Mouse (Mus musculus) cortical plate, adult 2 months (tissue): ENCODE data around the gene Slc22a17. TPM values are rescaled to one million over a fixed set of nuclear protein-coding genes. Genes with fewer than 3 reads are reported as not detected.

Experiments used
- H3K27ac ChIP-seq: fragments of 200-500 bp; 2 replicates; pipeline ENCODE4 v1.5.1; 2012; ENCODE audit warnings: low read length, control low read depth, inconsistent platforms; ENCODE audit not compliant: insufficient read depth
- H3K4me1 ChIP-seq: fragments of 200-500 bp; 2 replicates; pipeline ENCODE4 v1.6.1; 2011; ENCODE audit warnings: low read length; ENCODE audit not compliant: control insufficient read depth, insufficient read depth
- H3K4me3 ChIP-seq: fragments of 200-500 bp; 2 replicates; pipeline ENCODE4 v1.5.1; 2011; ENCODE audit warnings: mild to moderate bottlenecking, low read length, control low read depth; ENCODE audit not compliant: insufficient read depth
- CTCF ChIP-seq: fragments of 200-500 bp; IDR thresholded peaks from 2 replicates; pipeline ENCODE4 v1.5.1; 2011; ENCODE audit warnings: mild to moderate bottlenecking, control low read depth, low read length; ENCODE audit not compliant: insufficient read depth; ENCODE audit errors: extremely low read depth
- POLR2A ChIP-seq: fragments of 200-500 bp; IDR thresholded peaks from 2 replicates; pipeline ENCODE4 v1.6.1; 2011; ENCODE audit warnings: mild to moderate bottlenecking, low read length, control low read depth; ENCODE audit not compliant: insufficient read depth; ENCODE audit errors: extremely low read depth
- polyA plus RNA-seq: library from polyadenylated mRNA; depleted of rRNA; stranded (reverse); fragments of >200 nt; gene quantifications from 2 replicates; pipeline ENCODE4 v1.2.3, GENCODE M21; 2012

Gene Slc22a17
- polyA plus RNA-seq, 1 experiment, result 776 TPM

DNA sequence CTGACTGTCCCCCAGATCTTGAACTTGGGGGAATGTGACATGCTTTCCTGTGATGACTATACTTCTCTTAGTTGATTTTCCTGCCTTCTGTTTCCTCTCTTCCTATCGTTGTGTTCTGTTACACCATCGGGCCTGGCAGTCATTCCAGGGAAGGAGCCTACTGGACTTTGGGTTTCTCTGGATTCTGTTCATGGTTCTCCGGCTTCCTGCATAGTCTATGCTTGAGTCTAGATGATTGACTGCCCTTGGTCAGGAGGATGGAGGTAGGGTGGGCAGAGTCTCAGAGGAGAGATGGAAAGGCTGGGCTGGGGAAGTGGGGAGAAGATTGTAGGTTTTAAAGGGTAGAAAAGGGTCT is 27.2 kb upstream of the Slc22a17 start:
- Histone ChIP-seq H3K27ac (no peak overlapping the region), H3K4me1 (no peaks in the 10 kb centered on the region), H3K4me3 (no peak overlapping the region)
- TF ChIP-seq POLR2A, result no peak
- TF ChIP-seq CTCF, result no peak

- TF ChIP-seq POLR2A (no peak), CTCF (peak; percentile 79)
- no peak overlapping the region for H3K4me3 ChIP-seq
- no peaks in the 10 kb centered on the region for H3K4me1 ChIP-seq
- no peak overlapping the region for H3K27ac ChIP-seq
Measured at GRCm38 (mm10) chr14:54939434-54940175, 26.7 kb upstream of the Slc22a17 start.

DNA sequence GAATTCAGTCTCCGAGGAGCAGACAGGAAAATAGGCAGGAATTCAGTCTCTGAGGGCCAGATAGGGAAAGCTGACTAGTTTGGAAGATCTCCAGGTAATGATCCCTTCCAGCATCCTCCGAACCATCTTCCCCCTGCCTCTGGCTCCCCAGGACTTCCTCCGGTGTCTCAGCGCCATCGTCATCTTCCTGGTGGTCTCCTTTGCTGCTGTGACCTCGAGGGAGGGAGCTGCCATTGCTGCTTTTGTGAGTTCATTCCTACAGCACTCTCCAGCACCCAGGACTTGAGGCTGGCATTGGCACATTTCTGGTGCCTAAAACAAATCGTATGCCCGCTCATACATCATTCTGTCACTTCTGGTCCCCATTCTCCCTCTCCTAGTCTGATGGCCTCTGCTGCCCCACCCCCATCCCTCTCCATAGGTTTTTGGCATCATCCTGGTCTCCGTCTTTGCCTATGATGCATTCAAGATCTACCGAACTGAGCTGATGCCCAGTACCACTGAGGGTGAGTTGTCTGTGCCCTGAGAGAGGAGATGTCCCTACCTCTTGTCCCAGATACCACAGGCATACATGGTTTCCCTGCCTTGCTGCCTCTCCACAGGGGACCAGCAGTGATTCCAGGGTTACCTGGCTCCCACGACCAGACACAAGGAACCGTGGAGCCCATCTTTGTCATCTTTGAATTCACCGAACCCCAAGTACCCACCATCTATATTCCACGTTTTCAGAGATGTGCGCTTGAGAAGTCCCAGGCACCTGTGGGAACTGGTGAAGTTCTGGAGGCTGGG is 25.7 kb upstream of the Slc22a17 start:
- Histone ChIP-seq H3K4me1 (no peaks in the 10 kb centered on the region), H3K4me3 (no peak overlapping the region), H3K27ac (no peak overlapping the region)
- TF ChIP-seq POLR2A (no peak), CTCF (no peak)

GRCm38 (mm10) chr14:54937361-54938182 is 24.6 kb upstream of the Slc22a17 start:
- Histone ChIP-seq H3K4me1 (no peaks in the 10 kb centered on the region), H3K27ac (0 out of 2 replicates have a peak overlapping the region, but pooled peaks have one; percentile 29), H3K4me3 (peak overlapping the region; percentile 23)
- TF ChIP-seq CTCF (no peak), POLR2A (no peak)

DNA sequence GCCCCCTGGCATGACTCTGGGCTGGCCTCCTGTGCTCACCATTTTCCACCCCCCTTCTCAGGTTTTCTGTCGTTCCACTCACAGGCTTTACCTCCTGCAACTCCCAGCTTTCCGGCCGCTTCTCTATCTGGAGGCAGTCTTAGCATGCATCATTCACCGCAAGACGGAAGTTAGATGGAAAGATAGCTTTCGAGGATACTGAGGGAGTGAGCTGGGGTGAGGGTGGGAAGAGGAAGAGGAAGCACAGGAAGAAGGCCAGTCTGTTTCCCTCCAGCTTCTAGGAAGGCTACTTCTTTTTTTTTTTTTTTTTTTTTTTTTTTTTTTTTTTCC is 23.9 kb upstream of the Slc22a17 start:
- TF ChIP-seq POLR2A (no peak), CTCF (no peak)
- Histone ChIP-seq H3K4me1 (no peaks in the 10 kb centered on the region), H3K4me3 (peak overlapping the region; percentile 23), H3K27ac (peak overlapping the region; percentile 92; the same call in 1 of the 2 replicates)

DNA sequence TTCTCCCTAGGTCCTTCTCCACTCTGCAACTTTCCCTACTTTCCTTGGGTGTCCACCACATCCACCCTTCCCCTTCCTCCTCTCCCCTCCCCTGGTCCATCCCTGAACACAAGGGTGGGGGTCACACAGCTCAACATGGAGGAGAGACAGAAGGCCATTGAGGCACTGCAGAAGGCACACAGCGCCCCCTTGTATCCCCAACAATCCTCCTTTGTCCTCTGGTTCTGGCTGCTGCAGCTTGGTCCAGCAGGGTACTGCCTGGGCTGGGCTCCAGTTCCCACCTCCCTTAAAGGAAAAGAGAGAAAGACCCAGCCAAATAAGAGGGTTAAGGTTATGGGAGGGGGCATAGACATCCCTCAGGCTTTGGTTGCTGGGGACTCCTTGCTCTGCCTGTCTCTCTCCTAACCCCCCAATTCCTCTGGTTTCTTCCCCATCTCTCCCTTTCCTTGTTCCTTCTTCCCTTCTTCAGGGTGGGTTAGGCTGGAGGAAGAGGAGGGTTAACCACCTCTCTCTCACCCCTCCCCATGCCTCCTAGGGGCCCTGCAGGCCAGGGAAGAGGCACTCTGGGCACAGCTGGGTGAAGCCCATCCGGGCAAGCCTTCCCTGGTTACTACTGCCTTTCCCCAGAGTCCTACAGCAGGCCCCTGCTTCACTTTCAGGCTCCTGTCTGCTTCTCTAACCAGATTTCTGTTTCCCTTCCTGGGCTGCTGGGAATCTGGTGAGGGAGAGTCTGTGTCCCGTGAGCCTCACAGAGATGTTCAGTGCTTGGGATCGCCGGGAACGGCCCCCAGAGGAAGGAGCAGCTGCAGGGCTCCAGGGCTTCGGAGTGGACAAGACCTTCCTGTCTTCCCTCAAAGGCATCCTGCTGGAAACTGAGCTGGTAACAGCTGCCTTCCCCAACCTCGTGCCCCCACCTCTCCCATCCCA is 23.2 kb upstream of the Slc22a17 start, which contains the start of gene Cmtm5:
Gene Cmtm5 (plus strand): TSS at position 358 of the 927 bp plus-strand sequence.
- Histone ChIP-seq H3K4me1 (no peaks in the 10 kb centered on the region), H3K4me3 (peak within 1 kb of the TSS; percentile 23), H3K27ac (peak within 1 kb of the TSS; percentile 92)
- no peak for TF ChIP-seq CTCF
- no peak; the same call in 1 of the 2 replicates for TF ChIP-seq POLR2A

GRCm38 (mm10) chr14:54932645-54933150 is 19.8 kb upstream of the Slc22a17 start, which contains the start of gene Il25:
TSS of gene Il25 (plus strand) at chr14:54932695.
- Histone ChIP-seq H3K4me1 (no peaks in the 10 kb centered on the region), H3K4me3 (no peak within 1 kb of the TSS), H3K27ac (no peak within 1 kb of the TSS)
- TF ChIP-seq POLR2A (no peak), CTCF (no peak)

DNA sequence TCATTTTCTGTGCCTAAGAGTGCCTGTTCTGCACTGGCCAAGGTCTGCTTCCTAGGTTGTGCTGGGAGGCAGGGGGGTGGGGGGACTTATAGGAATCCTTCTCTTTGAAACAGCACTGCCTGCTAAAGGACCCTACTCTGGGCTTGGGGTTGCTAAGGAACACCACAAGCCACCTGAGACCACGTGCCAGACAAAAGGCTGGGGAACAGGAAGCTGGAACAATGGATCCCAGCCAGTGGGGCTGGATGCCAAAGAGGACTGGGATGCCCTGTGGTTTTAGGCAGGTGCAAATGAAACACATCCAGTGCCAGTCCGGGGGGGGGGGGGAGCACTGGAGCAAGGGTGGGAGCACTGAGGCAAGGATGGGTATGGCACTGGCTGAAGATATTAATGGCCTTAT is 17.5 kb upstream of the Slc22a17 start:
- Histone ChIP-seq H3K4me3 (no peak overlapping the region), H3K27ac (no peak overlapping the region), H3K4me1 (no peaks in the 10 kb centered on the region)
- no peak for TF ChIP-seq POLR2A
- no peak for TF ChIP-seq CTCF
